ENCODE assay signal across 8 mouse cellular contexts in genomic region chr16:18627163-18627562, GRCm38 (mm10). TPM values are rescaled to one million over a fixed set of nuclear protein-coding genes. Genes with fewer than 3 reads are reported as not detected.
DNase-seq lines count a peak whose midpoint lies in the region; ATAC-seq lines count a peak whose summit lies in the region.

No protein-coding gene starts in this region.

- peaks cover 91% of the 10 kb centered on the region for H3K27me3 ChIP-seq in forebrain, embryonic 10.5 days (ENCODE audit: poor library complexity, severe bottlenecking)
- H3K27me3 ChIP-seq in forebrain, embryonic 11.5 days (ENCODE audit: control insufficient read depth, insufficient read depth, low read length) = peaks cover 60% of the 10 kb centered on the region
- peaks cover 56% of the 10 kb centered on the region for H3K27me3 ChIP-seq in neural tube, embryonic 11.5 days (ENCODE audit: control insufficient read depth, insufficient read depth, low read length)
- H3K27me3 ChIP-seq in limb, embryonic 12.5 days = peaks cover 72% of the 10 kb centered on the region
- H3K27me3 ChIP-seq in stomach, embryonic 16.5 days (ENCODE audit: control insufficient read depth, insufficient read depth, low read length) = peaks cover 42% of the 10 kb centered on the region

- H3K9ac ChIP-seq in forebrain, embryonic 11.5 days (ENCODE audit: low read length) = no peak overlapping the region
- H3K9ac ChIP-seq in neural tube, embryonic 11.5 days (ENCODE audit: low read length) = no peak overlapping the region
- H3K9ac ChIP-seq in limb, embryonic 12.5 days (replicated peaks) = no peak overlapping the region
- H3K9ac ChIP-seq in stomach, embryonic 16.5 days (ENCODE audit: low read length) = no peak overlapping the region

- H3K9me3 ChIP-seq in forebrain, embryonic 10.5 days = no peaks in the 10 kb centered on the region
- H3K9me3 ChIP-seq in forebrain, embryonic 11.5 days (ENCODE audit: control insufficient read depth, low read length) = no peaks in the 10 kb centered on the region
- no peaks in the 10 kb centered on the region for H3K9me3 ChIP-seq in neural tube, embryonic 11.5 days (ENCODE audit: control insufficient read depth, low read length)
- no peaks in the 10 kb centered on the region for H3K9me3 ChIP-seq in limb, embryonic 12.5 days
- H3K9me3 ChIP-seq in stomach, embryonic 16.5 days (replicated peaks; ENCODE audit: control insufficient read depth, low read length) = no peaks in the 10 kb centered on the region

- no peak for ATAC-seq in forebrain, embryonic 11.5 days (replicated peaks; ENCODE audit: low FRiP score)
- ATAC-seq in neural tube, embryonic 11.5 days (ENCODE audit: insufficient read depth, low FRiP score, low TSS enrichment) = no peak
- no peak for ATAC-seq in limb, embryonic 12.5 days (ENCODE audit: insufficient number of reproducible peaks, insufficient read depth, low FRiP score, low TSS enrichment, low read depth)
- ATAC-seq in stomach, embryonic 16.5 days (ENCODE audit: insufficient read depth, low FRiP score) = no peak

- H3K36me3 ChIP-seq in forebrain, embryonic 10.5 days (replicated peaks) = peaks cover 29% of the 10 kb centered on the region
- H3K36me3 ChIP-seq in forebrain, embryonic 11.5 days (ENCODE audit: control insufficient read depth, insufficient read depth, low read length) = no peaks in the 10 kb centered on the region; the same call in 1 of the 2 replicates
- H3K36me3 ChIP-seq in neural tube, embryonic 11.5 days (ENCODE audit: control insufficient read depth, insufficient read depth, low read length) = peaks cover 8% of the 10 kb centered on the region
- H3K36me3 ChIP-seq in limb, embryonic 12.5 days = peaks cover 34% of the 10 kb centered on the region
- no peaks in the 10 kb centered on the region for H3K36me3 ChIP-seq in stomach, embryonic 16.5 days (ENCODE audit: control insufficient read depth, insufficient read depth, low read length)

- 0 out of 2 replicates have a peak overlapping the region, but pooled peaks have one; percentile 61 for H3K4me3 ChIP-seq in forebrain, embryonic 10.5 days
- no peak overlapping the region for H3K4me3 ChIP-seq in forebrain, embryonic 11.5 days (ENCODE audit: low read depth, low read length)
- 0 out of 2 replicates have a peak overlapping the region, but pooled peaks have one; percentile 46 for H3K4me3 ChIP-seq in neural tube, embryonic 11.5 days (ENCODE audit: low read depth, low read length)
- peak overlapping the region; percentile 54; the same call in 1 of the 2 replicates for H3K4me3 ChIP-seq in limb, embryonic 12.5 days (replicated peaks)
- no peak overlapping the region for H3K4me3 ChIP-seq in stomach, embryonic 16.5 days (replicated peaks; ENCODE audit: low read length)

- H3K4me2 ChIP-seq in forebrain, embryonic 11.5 days (ENCODE audit: low read depth, low read length, severe bottlenecking) = no peak overlapping the region; the same call in 1 of the 2 replicates
- peak overlapping the region; percentile 82 for H3K4me2 ChIP-seq in neural tube, embryonic 11.5 days (ENCODE audit: low read depth)
- peak overlapping the region; percentile 73 for H3K4me2 ChIP-seq in limb, embryonic 12.5 days
- H3K4me2 ChIP-seq in stomach, embryonic 16.5 days (ENCODE audit: low read depth, low read length) = peak overlapping the region; percentile 95

- H3K4me1 ChIP-seq in forebrain, embryonic 10.5 days = peaks cover 51% of the 10 kb centered on the region
- H3K4me1 ChIP-seq in forebrain, embryonic 11.5 days (replicated peaks; ENCODE audit: control insufficient read depth, insufficient read depth, low read length) = peaks cover 6% of the 10 kb centered on the region
- H3K4me1 ChIP-seq in neural tube, embryonic 11.5 days (ENCODE audit: control insufficient read depth, insufficient read depth, low read length) = peaks cover 24% of the 10 kb centered on the region
- peaks cover 34% of the 10 kb centered on the region for H3K4me1 ChIP-seq in limb, embryonic 12.5 days (replicated peaks)
- peaks cover 8% of the 10 kb centered on the region for H3K4me1 ChIP-seq in stomach, embryonic 16.5 days (ENCODE audit: control insufficient read depth, insufficient read depth, low read length)

- H3K27ac ChIP-seq in forebrain, embryonic 10.5 days = no peak overlapping the region
- H3K27ac ChIP-seq in forebrain, embryonic 11.5 days (ENCODE audit: low read depth, low read length) = no peak overlapping the region
- no peak overlapping the region for H3K27ac ChIP-seq in neural tube, embryonic 11.5 days (ENCODE audit: low read depth, low read length)
- H3K27ac ChIP-seq in limb, embryonic 12.5 days = no peak overlapping the region
- no peak overlapping the region for H3K27ac ChIP-seq in stomach, embryonic 16.5 days (ENCODE audit: low read length)

- WGBS in forebrain, embryonic 10.5 days = 49% methylated on average over 3 of the region's 3 CpGs
- whole genome bisulfite sequencing in forebrain, embryonic 11.5 days = 43% methylated on average over 3 of the region's 3 CpGs
- 47% methylated on average over 3 of the region's 3 CpGs for WGBS in neural tube, embryonic 11.5 days
- WGBS in limb, embryonic 12.5 days = 49% methylated on average over 3 of the region's 3 CpGs
- WGBS in stomach, embryonic 16.5 days = 48% methylated on average over 3 of the region's 3 CpGs

- no peak for DNase-seq in forebrain, embryonic 10.5 days (ENCODE audit: extremely low spot score, low spot score)
- DNase-seq in forebrain, embryonic 11.5 days (ENCODE audit: low spot score) = no peak
- no peak for DNase-seq in neural tube, embryonic 11.5 days (ENCODE audit: low spot score)
- DNase-seq in neural tube, embryonic 10.5 days (ENCODE audit: extremely low spot score, low spot score) = no peak
- no peak for DNase-seq in testis, postnatal 10 days (ENCODE audit: low spot score)
- no peak for DNase-seq in thymus, postnatal 25 days

RNA-seq across cellular contexts. Expression of gene Gm49601, which starts 0.9 kb away (rescaled TPM):
- polyA plus RNA-seq in forebrain, embryonic 10.5 days (2016; fragmentation: Nextera tagmentation; extraction: Ambion mirVana) = 2.3 and 2.4 TPM in 2 replicates
- 2.8 and 3.4 TPM in 2 replicates for polyA plus RNA-seq in forebrain, embryonic 11.5 days (2014; fragmentation: Nextera tagmentation; extraction: Ambion mirVana)
- polyA plus RNA-seq in neural tube, embryonic 11.5 days (2014; fragmentation: Nextera tagmentation; extraction: Ambion mirVana) = 3.6 and 3.8 TPM in 2 replicates
- 5.2 and 6.8 TPM in 2 replicates for polyA plus RNA-seq in limb, embryonic 12.5 days (2016; fragmentation: Nextera tagmentation; extraction: Ambion mirVana)
- polyA plus RNA-seq in stomach, embryonic 16.5 days (2015; fragmentation: Nextera tagmentation; extraction: Ambion mirVana) = 3.1 and 4.2 TPM in 2 replicates

RNA-seq across cellular contexts. Expression of gene Sept5, which starts 2.6 kb away (rescaled TPM):
- polyA plus RNA-seq in forebrain, embryonic 10.5 days (2016; fragmentation: Nextera tagmentation; extraction: Ambion mirVana) = 21.0 and 21.5 TPM in 2 replicates
- polyA plus RNA-seq in forebrain, embryonic 11.5 days (2014; fragmentation: Nextera tagmentation; extraction: Ambion mirVana) = 44.2 and 48.2 TPM in 2 replicates
- 68.6 and 79.8 TPM in 2 replicates for polyA plus RNA-seq in neural tube, embryonic 11.5 days (2014; fragmentation: Nextera tagmentation; extraction: Ambion mirVana)
- polyA plus RNA-seq in limb, embryonic 12.5 days (2016; fragmentation: Nextera tagmentation; extraction: Ambion mirVana) = 31.7 and 34.2 TPM in 2 replicates
- polyA plus RNA-seq in stomach, embryonic 16.5 days (2015; fragmentation: Nextera tagmentation; extraction: Ambion mirVana) = 26.8 and 37.7 TPM in 2 replicates

RNA-seq across cellular contexts. Expression of gene Gp1bb, which starts 5.0 kb away (rescaled TPM):
- polyA plus RNA-seq in forebrain, embryonic 10.5 days (2016; fragmentation: Nextera tagmentation; extraction: Ambion mirVana) = 3.0 and 3.2 TPM in 2 replicates
- 5.3 and 6.0 TPM in 2 replicates for polyA plus RNA-seq in forebrain, embryonic 11.5 days (2014; fragmentation: Nextera tagmentation; extraction: Ambion mirVana)
- 9.5 and 11.4 TPM in 2 replicates for polyA plus RNA-seq in neural tube, embryonic 11.5 days (2014; fragmentation: Nextera tagmentation; extraction: Ambion mirVana)
- polyA plus RNA-seq in limb, embryonic 12.5 days (2016; fragmentation: Nextera tagmentation; extraction: Ambion mirVana) = 3.9 and 4.3 TPM in 2 replicates
- 0.68 and 0.74 TPM in 2 replicates for polyA plus RNA-seq in stomach, embryonic 16.5 days (2015; fragmentation: Nextera tagmentation; extraction: Ambion mirVana)

RNA-seq across cellular contexts. Expression of gene Tbx1, which starts 36.7 kb away (rescaled TPM):
- 0.95 and 1.1 TPM in 2 replicates for polyA plus RNA-seq in forebrain, embryonic 10.5 days (2016; fragmentation: Nextera tagmentation; extraction: Ambion mirVana)
- polyA plus RNA-seq in forebrain, embryonic 11.5 days (2014; fragmentation: Nextera tagmentation; extraction: Ambion mirVana) = 0.83 and 1.3 TPM in 2 replicates
- polyA plus RNA-seq in neural tube, embryonic 11.5 days (2014; fragmentation: Nextera tagmentation; extraction: Ambion mirVana) = 3.8 and 5.3 TPM in 2 replicates
- 9.4 and 11.2 TPM in 2 replicates for polyA plus RNA-seq in limb, embryonic 12.5 days (2016; fragmentation: Nextera tagmentation; extraction: Ambion mirVana)
- polyA plus RNA-seq in stomach, embryonic 16.5 days (2015; fragmentation: Nextera tagmentation; extraction: Ambion mirVana) = 0.20 and 0.84 TPM in 2 replicates

Comparison
In these comparisons a context has a peak if more than half of its experiments do, and no peak if none do; other contexts are left out.
1. H3K4me3 ChIP-seq: peak in forebrain, embryonic 10.5 days (single experiment), neural tube, embryonic 11.5 days (single experiment) and limb, embryonic 12.5 days (single experiment); none in forebrain, embryonic 11.5 days (single experiment) and stomach, embryonic 16.5 days (single experiment).